31 mouse cellular contexts compared by ENCODE assay signal in genomic region chr5:28710517-28710916, GRCm38 (mm10).
"Had no signal": no experiment of that assay in that cellular context is flagged by ENCODE, and none has a peak within 500 bp of the region (broad histone marks: within the 10 kb centered on the region; RNA-seq: fewer than 3 reads in every experiment).

No protein-coding gene starts in this region.

- H3K9me3 ChIP-seq: limb, embryonic 10.5 days; limb, embryonic 12.5 days; limb, embryonic 13.5 days; limb, embryonic 15.5 days; liver, embryonic 12.5 days; liver, embryonic 13.5 days; liver, embryonic 15.5 days; lung, embryonic 15.5 days; megakaryocyte, embryonic 14.5 days; midbrain, embryonic 10.5 days; midbrain, embryonic 12.5 days; midbrain, embryonic 13.5 days; midbrain, embryonic 15.5 days had no signal

- H3K36me3 ChIP-seq: limb, embryonic 10.5 days; limb, embryonic 12.5 days; limb, embryonic 13.5 days; limb, embryonic 15.5 days; liver, embryonic 12.5 days; liver, embryonic 13.5 days; liver, embryonic 15.5 days; lung, embryonic 15.5 days; midbrain, embryonic 10.5 days; midbrain, embryonic 12.5 days; midbrain, embryonic 13.5 days; midbrain, embryonic 15.5 days had no signal

- H3K4me3 ChIP-seq: limb, embryonic 10.5 days; limb, embryonic 12.5 days; limb, embryonic 13.5 days; limb, embryonic 15.5 days; liver, embryonic 12.5 days; liver, embryonic 13.5 days; liver, embryonic 15.5 days; lung, embryonic 15.5 days; megakaryocyte, embryonic 14.5 days; midbrain, embryonic 10.5 days; midbrain, embryonic 12.5 days; midbrain, embryonic 13.5 days; midbrain, embryonic 15.5 days; myocyte had no signal

- H3K4me2 ChIP-seq: limb, embryonic 12.5 days; limb, embryonic 13.5 days; limb, embryonic 15.5 days; liver, embryonic 11.5 days; liver, embryonic 12.5 days; liver, embryonic 13.5 days; liver, embryonic 15.5 days; lung, embryonic 14.5 days; lung, embryonic 15.5 days; midbrain, embryonic 11.5 days; midbrain, embryonic 12.5 days; midbrain, embryonic 13.5 days; midbrain, embryonic 15.5 days had no signal

- H3K27ac ChIP-seq: limb, embryonic 10.5 days; limb, embryonic 12.5 days; limb, embryonic 13.5 days; limb, embryonic 15.5 days; liver, embryonic 12.5 days; liver, embryonic 13.5 days; liver, embryonic 14.5 days; liver, embryonic 15.5 days; lung, embryonic 15.5 days; macrophage; midbrain, embryonic 10.5 days; midbrain, embryonic 12.5 days; midbrain, embryonic 13.5 days; midbrain, embryonic 15.5 days had no signal

- ATAC-seq: liver, embryonic 12.5 days; liver, postnatal 0 days; lung, postnatal 0 days; midbrain, embryonic 13.5 days; midbrain, embryonic 15.5 days; midbrain, embryonic 16.5 days had no signal

- H3K4me1 ChIP-seq: limb, embryonic 10.5 days; limb, embryonic 12.5 days; limb, embryonic 13.5 days; limb, embryonic 15.5 days; liver, embryonic 12.5 days; liver, embryonic 13.5 days; liver, embryonic 15.5 days; lung, embryonic 15.5 days; megakaryocyte, embryonic 14.5 days; midbrain, embryonic 10.5 days; midbrain, embryonic 12.5 days; midbrain, embryonic 13.5 days; midbrain, embryonic 15.5 days had no signal

- H3K27me3 ChIP-seq: limb, embryonic 12.5 days; limb, embryonic 13.5 days; limb, embryonic 15.5 days; liver, embryonic 12.5 days; liver, embryonic 13.5 days; liver, embryonic 15.5 days; lung, embryonic 15.5 days; megakaryocyte, embryonic 14.5 days; midbrain, embryonic 12.5 days; midbrain, embryonic 13.5 days; midbrain, embryonic 15.5 days had no signal

- DNase-seq: left cerebral cortex, postnatal 4 days; liver; liver, embryonic 13.5 days; liver, postnatal 0 days; lung, adult 18-20 months; lung, adult 2 months; lung, embryonic 14.5 days; lung, postnatal 10 days; lung, postnatal 14 days; lung, postnatal 36 days; lung, postnatal 4 days; midbrain, embryonic 14.5 days had no signal

- H3K9ac ChIP-seq: limb, embryonic 12.5 days; limb, embryonic 13.5 days; limb, embryonic 15.5 days; liver, embryonic 12.5 days; liver, embryonic 13.5 days; liver, embryonic 14.5 days; liver, embryonic 15.5 days; liver, postnatal 0 days; lung, embryonic 14.5 days; lung, embryonic 15.5 days; midbrain, embryonic 12.5 days; midbrain, embryonic 13.5 days; midbrain, embryonic 15.5 days had no signal
